Mouse (Mus musculus) brain, embryonic 14.5 days (tissue): ENCODE results near the gene Cad. TPM values are rescaled to one million over a fixed set of nuclear protein-coding genes. Genes with fewer than 3 reads are reported as not detected.

Experiments
- DNase-seq: peaks from one replicate; pipeline ENCODE4 v3.0.0-alpha.2; 2011; ENCODE audit warnings: low read depth
- CTCF ChIP-seq: fragments of 200-500 bp; IDR thresholded peaks from 2 replicates; pipeline ENCODE4 v1.5.1; 2012; ENCODE audit warnings: inconsistent platforms, mild to moderate bottlenecking, moderate library complexity, borderline replicate concordance; ENCODE audit not compliant: insufficient read depth, insufficient read length; ENCODE audit errors: extremely low read depth
- POLR2A ChIP-seq: fragments of 200-500 bp; IDR thresholded peaks from 2 replicates; pipeline ENCODE4 v1.6.1; 2012; ENCODE audit warnings: mild to moderate bottlenecking, inconsistent platforms, borderline replicate concordance; ENCODE audit not compliant: poor library complexity, insufficient read depth, insufficient read length, severe bottlenecking; ENCODE audit errors: extremely low read depth
- polyA plus RNA-seq: library from polyadenylated mRNA; depleted of rRNA; stranded (reverse); fragments of >200 nt; gene quantifications from 2 replicates; pipeline ENCODE4 v1.2.3, GENCODE M21; 2012; rRNA removed

Cad gene
- polyA plus RNA-seq, 1 experiment: 34.0 TPM

DNA sequence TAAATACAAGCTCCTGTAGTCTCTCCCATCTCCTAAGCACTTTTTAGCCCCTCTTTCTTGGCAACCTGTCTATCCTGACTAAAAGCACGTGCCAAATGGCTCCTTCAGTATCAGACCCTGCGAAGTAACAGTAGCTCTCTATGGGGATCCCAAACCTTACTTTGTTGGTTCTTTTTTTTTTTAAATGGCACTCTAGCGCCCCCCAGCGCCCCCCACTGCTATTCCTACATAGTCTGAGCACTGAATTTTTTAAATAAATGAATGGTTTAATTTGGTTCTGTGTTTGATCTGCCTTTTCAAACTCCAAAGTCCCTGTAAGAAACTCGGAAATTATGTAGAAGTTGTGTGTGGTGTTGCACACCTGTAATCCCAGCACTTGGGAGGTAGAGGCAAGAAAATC is 71.5 kb downstream of the Cad start:
- DNase-seq: no peak
- no peak for TF ChIP-seq CTCF
- no peak for TF ChIP-seq POLR2A

Other genes with a start within 250 kb of the Cad start
- 163 and 172 TPM in 2 replicates for gene Mapre3, start 240.1 kb upstream of the Cad start, polyA plus RNA-seq
- 82.3 and 88.6 TPM in 2 replicates for gene Tmem214, start 186.8 kb upstream of the Cad start, polyA plus RNA-seq
- gene Agbl5, start 166.1 kb upstream of the Cad start, polyA plus RNA-seq: 70.9 and 72.1 TPM in 2 replicates
- gene Ost4, start 147.0 kb upstream of the Cad start, polyA plus RNA-seq: 162 and 256 TPM in 2 replicates
- 12.8 and 23.0 TPM in 2 replicates for gene Emilin1, start 141.4 kb upstream of the Cad start, polyA plus RNA-seq
- 7.9 and 8.5 TPM in 2 replicates for gene Khk, start 133.3 kb upstream of the Cad start, polyA plus RNA-seq
- 27.4 and 34.4 TPM in 2 replicates for gene Cgref1, start 109.2 kb upstream of the Cad start, polyA plus RNA-seq
- gene Preb, start 94.4 kb upstream of the Cad start, polyA plus RNA-seq: 178 and 250 TPM in 2 replicates
- not detected in 2 replicates for gene Tcf23, start 86.1 kb upstream of the Cad start, polyA plus RNA-seq
- gene Atraid, start 6.5 kb upstream of the Cad start, polyA plus RNA-seq: 122 and 154 TPM in 2 replicates
- 40.7 and 44.5 TPM in 2 replicates for gene Slc5a6, start 5.9 kb upstream of the Cad start, polyA plus RNA-seq
- not detected in 2 replicates for gene Dnajc5g, start 51.5 kb downstream of the Cad start, polyA plus RNA-seq
- 21.2 and 31.6 TPM in 2 replicates for gene Slc30a3, start 53.5 kb downstream of the Cad start, polyA plus RNA-seq
- 0.05 TPM in 1 of 2 replicates, not detected in the other for gene Trim54, start 61.9 kb downstream of the Cad start, polyA plus RNA-seq
- gene Ucn, start 84.0 kb downstream of the Cad start, polyA plus RNA-seq: not detected in 2 replicates
- 55.9 and 74.4 TPM in 2 replicates for gene Mpv17, start 99.5 kb downstream of the Cad start, polyA plus RNA-seq
- gene Gm29609, start 125.1 kb downstream of the Cad start, polyA plus RNA-seq: 3.7 and 4.1 TPM in 2 replicates
- gene Gtf3c2, start 125.4 kb downstream of the Cad start, polyA plus RNA-seq: 94.3 and 110 TPM in 2 replicates
- 96.8 and 110 TPM in 2 replicates for gene Snx17, start 138.4 kb downstream of the Cad start, polyA plus RNA-seq
- gene Eif2b4, start 138.7 kb downstream of the Cad start, polyA plus RNA-seq: 53.3 and 58.6 TPM in 2 replicates
- gene Zfp513, start 147.5 kb downstream of the Cad start, polyA plus RNA-seq: 62.0 and 96.9 TPM in 2 replicates
- gene Ppm1g, start 165.9 kb downstream of the Cad start, polyA plus RNA-seq: 143 and 192 TPM in 2 replicates
- 143 and 175 TPM in 2 replicates for gene Nrbp1, start 186.1 kb downstream of the Cad start, polyA plus RNA-seq
- gene Gm9970, start 186.5 kb downstream of the Cad start, polyA plus RNA-seq: 0.15 TPM in 1 of 2 replicates, not detected in the other
- gene Krtcap3, start 196.9 kb downstream of the Cad start, polyA plus RNA-seq: 3.4 and 6.4 TPM in 2 replicates
- 48.2 and 51.9 TPM in 2 replicates for gene Ift172, start 236.3 kb downstream of the Cad start, polyA plus RNA-seq
- 149 and 214 TPM in 2 replicates for gene Fndc4, start 241.3 kb downstream of the Cad start, polyA plus RNA-seq
- 0.77 and 0.86 TPM in 2 replicates for gene Gckr, start 242.7 kb downstream of the Cad start, polyA plus RNA-seq